ENCODE assay signal across 23 mouse cellular contexts in the genomic region with DNA sequence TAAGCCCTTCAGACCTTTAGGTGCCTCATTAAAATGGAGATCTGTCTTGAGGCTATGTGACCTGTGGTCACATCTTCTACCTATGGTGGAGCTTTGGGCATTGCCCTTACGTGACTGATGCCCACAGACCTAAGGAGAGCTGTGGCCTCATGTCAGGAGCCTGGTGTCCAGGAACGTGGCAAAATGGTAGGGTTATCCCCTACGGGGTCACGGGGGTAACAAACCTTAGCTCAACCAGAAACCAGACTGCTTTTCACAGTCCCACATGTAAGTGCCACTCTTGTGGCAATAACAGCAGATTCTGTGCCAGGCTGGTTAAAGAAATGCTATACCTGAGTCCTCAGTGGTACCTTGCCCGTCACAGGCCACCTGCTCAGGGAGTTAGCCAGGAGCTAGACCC.
"Had no signal": no experiment of that assay in that cellular context is flagged by ENCODE, and none has a peak within 500 bp of the region (broad histone marks: within the 10 kb centered on the region; RNA-seq: fewer than 3 reads in every experiment).

No protein-coding gene starts in this region.

- ATAC-seq: hindbrain, postnatal 0 days; intestine, embryonic 16.5 days had no signal

- H3K27ac ChIP-seq: heart, embryonic 13.5 days; heart, embryonic 15.5 days; hindbrain, embryonic 13.5 days; hindbrain, embryonic 15.5 days; hindbrain, postnatal 0 days; kidney, embryonic 15.5 days; kidney, postnatal 0 days; limb, embryonic 13.5 days; limb, embryonic 15.5 days; liver, embryonic 13.5 days; liver, embryonic 15.5 days had no signal

- H3K9me3 ChIP-seq: heart, embryonic 13.5 days; heart, embryonic 15.5 days; hindbrain, embryonic 13.5 days; hindbrain, embryonic 15.5 days; kidney, embryonic 15.5 days; limb, embryonic 13.5 days; limb, embryonic 15.5 days; liver, embryonic 13.5 days; liver, embryonic 15.5 days had no signal

- DNase-seq: gastrocnemius, postnatal 14 days; gastrocnemius, postnatal 36 days; kidney, adult 11 months; kidney, adult 2 months; kidney, adult 9 months; kidney, postnatal 14 days; kidney, postnatal 36 days; layer of hippocampus, adult 9-11 months; layer of hippocampus, postnatal 36 days; left cerebral cortex, postnatal 4 days; liver, embryonic 13.5 days had no signal

- H3K9ac ChIP-seq: heart, embryonic 13.5 days; heart, embryonic 15.5 days; hindbrain, embryonic 13.5 days; hindbrain, embryonic 15.5 days; kidney, embryonic 15.5 days; limb, embryonic 13.5 days; limb, embryonic 15.5 days; liver, embryonic 13.5 days; liver, embryonic 15.5 days had no signal

- H3K36me3 ChIP-seq: heart, embryonic 13.5 days; heart, embryonic 15.5 days; hindbrain, embryonic 13.5 days; hindbrain, embryonic 15.5 days; kidney, embryonic 15.5 days; limb, embryonic 13.5 days; limb, embryonic 15.5 days; liver, embryonic 13.5 days; liver, embryonic 15.5 days had no signal

- H3K4me1 ChIP-seq: hindbrain, embryonic 15.5 days had no signal

- H3K27me3 ChIP-seq: heart, embryonic 13.5 days; heart, embryonic 15.5 days; hindbrain, embryonic 13.5 days; hindbrain, embryonic 15.5 days; kidney, embryonic 15.5 days; limb, embryonic 13.5 days; limb, embryonic 15.5 days had no signal

- H3K4me3 ChIP-seq: heart, embryonic 13.5 days; heart, embryonic 15.5 days; hindbrain, embryonic 13.5 days; hindbrain, embryonic 15.5 days; kidney, embryonic 15.5 days; limb, embryonic 13.5 days; limb, embryonic 15.5 days; liver, embryonic 13.5 days; liver, embryonic 15.5 days had no signal

- H3K4me2 ChIP-seq: heart, embryonic 11.5 days; heart, embryonic 13.5 days; heart, embryonic 15.5 days; hindbrain, embryonic 13.5 days; hindbrain, embryonic 15.5 days; kidney, embryonic 15.5 days; limb, embryonic 13.5 days; limb, embryonic 15.5 days; liver, embryonic 13.5 days; liver, embryonic 15.5 days had no signal
